Mouse (Mus musculus): ENCODE data around the gene Crhr2.

Crhr2 gene

DNA sequence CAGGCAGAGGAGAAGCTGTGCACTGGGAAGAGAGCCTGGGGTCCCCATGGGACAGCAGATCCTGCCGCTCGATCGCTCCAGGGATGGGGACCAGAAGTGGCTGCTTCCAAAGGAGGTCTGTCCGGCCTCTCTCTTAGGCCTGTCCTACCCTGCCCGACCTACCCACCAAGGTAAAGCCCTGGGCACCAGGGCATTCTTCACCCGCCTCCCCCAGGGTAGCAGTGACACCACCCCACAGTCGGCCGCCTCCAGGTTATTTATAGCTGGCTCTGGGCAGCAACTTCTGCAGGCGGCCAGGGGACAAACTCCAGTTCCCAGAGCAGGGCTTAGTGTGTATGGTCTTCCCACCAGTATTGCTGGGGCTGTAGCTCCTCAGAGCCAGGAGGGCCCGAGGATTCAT lies at the start of gene Crhr2:
Gene Crhr2, minus strand, starts transcription at position 223 of the 400 bp plus-strand sequence.
- DNase-seq, result no peak

DNA sequence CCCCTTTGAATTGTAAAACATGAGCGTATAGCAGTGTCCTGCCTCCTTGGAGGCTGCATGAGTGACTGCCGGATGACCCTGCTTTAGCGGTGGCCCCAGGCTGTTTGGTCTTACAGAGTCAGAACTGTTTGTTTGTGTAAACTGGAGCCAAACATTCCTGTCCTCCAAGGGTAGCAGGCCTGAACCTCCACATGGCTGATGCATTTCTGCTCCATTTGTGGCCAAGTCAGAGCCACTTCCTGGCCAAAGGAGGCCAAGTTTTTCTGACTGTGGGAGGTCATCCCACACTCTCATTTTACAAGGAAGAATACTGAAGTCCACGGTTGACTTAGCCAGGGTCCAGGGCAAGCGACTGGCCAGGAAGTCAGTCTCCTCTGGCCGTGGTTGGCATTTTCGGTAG lies 46.7 kb upstream of the Crhr2 start:
- DNase-seq, result no peak

DNA sequence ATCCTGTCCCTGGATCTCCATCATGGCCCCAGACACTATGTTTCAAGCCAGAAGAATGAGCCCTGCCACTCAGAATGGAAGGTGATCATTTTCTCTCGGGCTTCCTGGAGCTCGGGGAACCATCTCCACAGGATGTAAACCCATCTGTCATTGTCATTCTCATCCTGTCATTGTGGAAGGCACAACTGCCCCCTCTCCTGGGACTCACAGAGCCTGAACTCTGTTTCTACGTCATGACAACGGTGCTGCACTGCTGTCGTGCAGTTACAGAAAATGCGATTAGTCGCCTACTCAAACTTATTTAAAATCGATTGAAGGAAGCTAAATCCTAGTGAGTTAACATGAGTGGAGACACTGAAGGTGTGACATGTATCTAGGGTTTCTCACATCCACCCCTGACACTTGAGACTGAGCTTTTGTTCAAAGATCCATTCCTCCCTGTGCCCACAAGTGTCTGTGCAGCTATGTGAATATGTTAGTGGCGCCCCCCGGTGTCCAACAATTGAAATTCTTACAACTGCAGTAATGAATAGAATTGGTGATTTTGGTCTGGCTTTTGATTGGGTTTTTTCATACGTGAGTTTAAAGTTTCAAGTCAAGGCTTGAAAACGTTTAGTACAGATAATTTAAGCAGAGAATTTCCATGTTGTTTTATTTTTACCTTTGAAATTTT lies 44.4 kb upstream of the Crhr2 start:
- peak; percentile 9 to 10 for DNase-seq

DNA sequence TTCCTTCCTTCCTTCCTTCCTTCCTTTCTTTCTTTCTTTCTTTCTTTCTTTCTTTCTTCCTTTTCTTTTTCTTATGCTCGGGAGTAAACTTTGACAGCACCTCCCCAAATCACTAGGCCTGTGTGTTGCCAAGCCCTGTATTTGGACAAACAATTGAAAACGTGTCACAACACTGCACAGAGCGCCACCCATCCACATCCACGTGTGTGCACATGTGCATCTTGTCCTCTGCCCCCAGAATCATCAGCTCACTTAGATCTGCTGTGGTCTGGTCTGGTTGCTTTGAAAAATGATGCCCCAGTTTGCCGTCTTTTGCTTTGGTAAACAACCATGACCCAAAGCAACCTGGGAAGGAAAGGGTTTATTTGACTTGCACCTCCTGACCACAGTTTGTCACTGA lies 43.1 kb upstream of the Crhr2 start:
- DNase-seq, result no peak

DNA sequence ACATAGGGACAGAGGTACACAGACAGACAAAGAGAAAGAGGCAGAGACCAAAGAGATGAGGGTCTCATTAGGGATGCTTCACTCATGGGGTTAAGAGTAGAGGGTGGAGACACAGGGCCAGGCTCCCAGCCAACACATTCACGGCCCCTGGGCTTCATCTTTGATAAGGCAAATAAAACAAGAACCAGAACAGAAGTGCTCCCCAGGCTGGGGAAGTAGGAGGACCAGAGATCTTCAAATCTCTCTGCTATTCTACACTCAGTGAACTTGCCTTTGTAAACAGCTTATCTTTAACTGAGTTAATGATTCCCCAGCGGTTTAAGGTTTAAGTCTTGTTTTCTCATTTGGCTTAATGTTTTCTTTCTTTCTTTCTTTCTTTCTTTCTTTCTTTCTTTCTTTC lies 42.6 kb upstream of the Crhr2 start:
- DNase-seq, result no peak

DNA sequence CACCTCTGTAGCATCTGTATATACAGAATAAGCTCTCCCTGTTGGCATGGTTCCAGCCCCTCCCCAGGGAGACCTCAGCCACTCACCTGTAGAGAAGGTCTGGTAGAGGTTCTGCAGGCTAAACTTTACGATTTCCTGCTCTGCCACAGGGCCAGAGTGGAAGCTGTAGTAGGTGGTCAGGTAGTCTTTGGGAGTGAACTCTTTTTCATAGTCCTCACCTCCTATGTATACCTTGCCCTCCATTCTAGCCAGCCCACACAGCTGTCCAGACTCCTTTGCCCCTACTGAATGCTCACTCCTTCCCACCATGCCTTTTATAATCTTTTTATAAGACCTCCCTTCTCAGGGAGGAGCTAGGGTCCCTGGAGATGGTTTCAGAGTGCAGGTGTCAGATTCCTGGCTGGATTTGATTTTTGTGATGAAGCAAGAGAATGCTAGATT lies 41.9 kb upstream of the Crhr2 start, which contains the start of gene Inmt:
Gene Inmt, minus strand, starts transcription at position 303 of the 441 bp plus-strand sequence.
- DNase-seq, result no peak

DNA sequence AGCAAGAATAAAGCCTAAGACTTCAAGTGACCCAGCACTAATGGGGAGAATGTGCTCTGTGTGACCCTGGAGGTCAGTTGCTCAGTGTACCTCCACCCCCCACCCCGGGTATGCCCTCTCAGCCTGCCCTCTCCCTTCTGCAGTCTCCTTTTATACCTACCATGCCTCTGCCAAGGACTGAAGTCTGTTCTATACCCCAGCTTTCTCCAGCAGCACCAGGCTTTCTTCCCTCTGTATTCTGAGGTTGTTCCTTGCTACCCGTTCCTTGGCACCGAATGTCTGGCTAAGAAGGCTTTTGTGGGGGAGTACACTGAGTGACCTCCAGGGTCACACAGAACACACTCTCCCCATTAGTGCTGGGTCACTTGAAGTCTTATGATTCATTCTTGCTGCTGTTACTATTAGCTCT lies 41.1 kb upstream of the Crhr2 start:
- DNase-seq, result no peak

DNA sequence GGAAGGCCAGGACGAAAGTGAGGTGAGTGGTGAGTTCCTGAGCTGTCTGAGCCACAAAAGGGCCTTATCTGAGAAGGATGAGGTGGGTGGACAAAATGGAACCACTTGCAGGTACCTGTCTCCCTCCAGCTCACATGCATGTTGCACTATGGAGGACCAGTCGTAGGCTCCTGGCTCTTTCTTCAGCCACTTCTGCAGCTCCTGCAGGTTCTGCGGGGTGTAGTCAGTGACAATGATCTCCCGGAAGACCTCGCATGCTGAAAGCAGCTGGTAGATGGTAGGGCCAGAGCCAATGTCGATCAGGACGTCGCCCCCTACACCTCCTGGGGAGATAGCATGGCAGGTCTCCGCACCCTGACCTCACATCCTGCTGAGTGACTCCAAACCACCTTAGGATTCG lies 40.4 kb upstream of the Crhr2 start:
- no peak for DNase-seq

DNA sequence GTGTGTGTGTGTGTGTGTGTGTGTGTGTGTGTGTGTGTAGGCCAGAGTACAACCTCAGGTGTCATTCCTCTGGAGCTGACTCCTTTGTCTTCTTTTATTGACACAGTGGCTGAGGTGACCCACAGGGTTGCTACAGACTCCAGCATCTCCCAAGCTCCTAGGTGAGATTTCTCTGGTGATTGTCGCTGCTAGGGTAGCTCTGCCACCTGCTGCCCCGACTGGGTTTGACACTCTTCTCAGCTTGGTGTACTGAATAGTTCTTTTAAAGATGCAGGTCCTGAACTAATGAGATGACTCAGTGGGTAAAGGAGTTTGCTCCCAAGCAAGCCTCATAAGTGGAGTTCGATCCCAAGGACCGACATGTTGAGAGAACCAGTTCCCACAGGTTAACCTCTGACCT lies 38.8 kb upstream of the Crhr2 start:
- DNase-seq, result no peak

DNA sequence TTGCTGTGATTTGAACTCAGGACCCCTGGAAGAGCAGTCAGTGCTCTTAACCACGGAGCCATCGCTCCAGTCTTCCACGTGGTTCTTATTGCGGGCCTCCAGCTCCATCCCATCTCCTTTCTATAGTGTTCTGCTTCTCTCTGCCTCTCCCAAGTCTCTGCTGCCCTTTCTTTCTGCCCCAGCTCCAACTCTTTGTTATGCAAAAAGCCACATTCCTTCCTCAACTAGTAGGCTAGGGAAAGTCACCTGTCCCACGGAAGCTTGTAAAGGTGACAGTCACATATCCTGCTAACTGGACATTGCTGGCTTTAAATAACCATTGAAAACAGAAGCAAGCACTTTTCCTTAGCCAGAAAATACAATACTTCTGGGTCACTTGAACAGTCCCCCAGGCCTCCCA lies 37.0 kb upstream of the Crhr2 start:
- DNase-seq, result no peak

DNA sequence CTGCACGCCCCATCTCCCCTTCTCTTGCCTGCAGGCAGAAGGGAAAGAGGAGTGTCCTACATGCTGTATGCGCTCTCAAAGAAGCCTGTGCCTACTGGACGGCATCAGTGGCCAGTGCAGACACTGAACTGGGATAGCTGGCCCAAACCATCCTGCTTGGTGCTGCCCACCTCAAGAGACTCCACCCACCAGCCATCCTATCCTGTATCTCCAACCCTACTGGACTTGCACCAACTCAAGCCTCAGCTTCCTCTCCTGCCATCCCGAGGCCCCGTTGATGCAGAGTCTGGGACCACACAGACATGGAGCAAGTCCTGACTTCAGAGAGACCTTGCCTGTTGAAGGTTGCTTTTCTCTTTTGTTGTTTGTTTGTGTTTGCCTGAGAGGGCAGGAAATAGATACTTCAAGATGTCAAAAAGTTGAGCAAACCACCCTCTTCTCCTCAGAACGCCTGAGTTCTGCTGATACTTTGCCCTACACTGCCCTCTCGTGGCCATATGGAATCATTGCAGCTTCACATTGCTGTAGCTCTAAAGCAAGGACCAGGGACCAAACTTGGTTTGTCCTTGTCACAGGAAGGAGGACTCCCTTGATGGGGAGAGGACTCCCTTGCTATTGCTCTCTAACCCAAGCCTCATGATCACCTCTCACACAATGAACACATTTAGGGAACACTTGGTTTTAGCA lies 34.1 kb upstream of the Crhr2 start:
- peak; percentile 58 to 60 for DNase-seq

DNA sequence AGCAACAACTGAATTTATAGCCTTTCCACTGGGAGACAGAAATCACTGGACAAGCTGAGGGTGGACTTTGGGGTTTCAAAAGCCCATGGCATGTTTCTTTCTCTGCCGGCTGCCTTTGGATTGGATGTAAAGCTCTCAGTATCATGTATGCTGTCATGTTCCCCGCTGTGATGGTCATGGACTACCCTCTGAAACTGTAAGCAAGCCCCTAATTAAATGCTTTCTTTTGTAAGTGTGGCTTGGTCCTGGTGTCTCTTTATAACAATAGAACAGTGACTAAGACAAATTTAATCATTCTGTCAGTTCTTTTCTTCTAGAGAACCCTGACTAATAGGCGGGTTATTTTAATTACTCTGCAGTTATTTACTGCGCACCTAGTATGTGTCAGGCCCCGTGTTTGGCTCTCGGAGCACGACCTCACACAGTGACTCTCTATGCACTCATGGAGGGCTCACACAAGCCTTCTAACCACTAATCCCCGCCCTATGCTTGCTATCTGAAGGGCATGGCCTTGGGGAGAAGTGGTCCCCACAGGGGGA lies 30.3 kb upstream of the Crhr2 start:
- DNase-seq, result no peak

DNA sequence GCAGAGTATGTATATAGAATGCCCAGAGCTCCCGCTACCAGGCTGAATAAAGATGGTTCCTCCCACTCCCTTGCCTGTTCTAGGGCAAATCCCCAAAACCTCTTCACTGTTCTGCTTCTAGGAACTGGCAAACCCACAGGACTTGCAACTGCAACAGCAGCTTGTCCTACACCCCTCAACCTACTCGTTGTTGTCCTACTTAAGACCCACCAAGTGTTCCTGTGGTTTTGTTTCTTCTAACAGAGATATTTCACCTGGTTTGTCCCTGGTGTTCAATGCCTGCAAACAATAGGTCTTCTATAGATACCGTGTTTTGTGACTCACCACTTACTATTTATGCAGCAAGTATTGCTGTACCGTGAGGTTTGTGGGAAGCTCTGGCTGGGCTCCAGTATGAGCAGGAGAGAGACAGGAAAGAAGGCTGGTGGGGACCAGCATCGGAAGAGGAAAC lies 28.5 kb upstream of the Crhr2 start:
- DNase-seq, result no peak

DNA sequence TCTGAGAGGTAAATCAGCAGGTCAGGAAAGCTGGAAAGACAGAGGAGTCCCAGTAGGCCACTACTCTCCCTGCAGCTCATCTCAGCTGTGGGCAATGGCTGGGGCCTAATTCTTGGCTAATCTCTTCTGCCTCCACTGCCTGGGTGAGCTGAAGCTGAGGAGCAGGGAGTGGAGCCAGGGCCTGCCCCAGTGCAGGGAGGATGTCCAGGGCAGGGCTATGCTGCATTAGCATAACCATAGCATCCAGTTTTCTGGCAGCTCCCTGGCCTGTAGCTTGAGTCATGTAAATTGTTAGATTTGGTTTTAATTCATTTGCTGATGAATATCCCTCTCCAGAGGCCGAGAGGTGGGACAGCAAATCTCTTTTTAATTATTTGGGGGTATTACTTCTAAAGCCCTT lies 26.4 kb upstream of the Crhr2 start:
- DNase-seq, result no peak

DNA sequence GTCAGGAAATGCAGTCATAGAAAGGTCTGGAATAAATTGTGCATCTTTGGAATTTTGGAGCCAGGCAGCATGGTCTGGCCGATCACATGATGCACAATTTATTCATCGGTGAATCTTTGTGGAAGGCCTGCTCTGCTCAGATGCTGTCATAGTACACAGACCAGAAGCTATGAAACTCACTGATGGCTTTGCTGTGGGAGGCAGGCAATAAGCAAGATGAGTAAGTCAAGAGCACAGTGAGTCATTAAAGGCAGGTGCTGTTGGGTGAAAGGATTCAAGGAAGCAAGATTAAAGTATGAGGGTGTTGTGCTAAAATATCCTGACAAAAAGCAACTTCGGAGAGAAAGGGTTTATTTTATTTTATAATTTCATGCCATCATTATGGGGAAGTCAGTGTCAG lies 19.4 kb upstream of the Crhr2 start:
- no peak for DNase-seq

DNA sequence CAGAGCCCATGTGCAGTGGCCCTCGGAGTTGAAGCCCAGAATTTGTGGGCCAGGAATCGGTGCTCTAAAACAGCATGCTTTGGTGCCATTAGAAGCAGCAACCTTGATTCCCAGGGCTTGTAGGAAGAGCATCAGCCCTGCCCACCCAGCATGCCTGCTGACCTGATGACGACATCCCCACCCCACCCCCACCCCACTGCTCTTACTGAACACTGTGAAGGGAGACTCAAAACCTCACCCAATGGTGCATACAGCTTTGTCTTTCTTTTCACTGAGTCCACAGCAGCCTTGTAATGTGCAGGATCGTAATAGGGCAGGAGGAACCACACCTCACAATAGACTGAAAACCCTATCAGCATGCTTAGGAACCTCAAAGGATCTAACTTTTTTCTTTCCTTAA lies 13.3 kb upstream of the Crhr2 start:
- DNase-seq, result no peak

DNA sequence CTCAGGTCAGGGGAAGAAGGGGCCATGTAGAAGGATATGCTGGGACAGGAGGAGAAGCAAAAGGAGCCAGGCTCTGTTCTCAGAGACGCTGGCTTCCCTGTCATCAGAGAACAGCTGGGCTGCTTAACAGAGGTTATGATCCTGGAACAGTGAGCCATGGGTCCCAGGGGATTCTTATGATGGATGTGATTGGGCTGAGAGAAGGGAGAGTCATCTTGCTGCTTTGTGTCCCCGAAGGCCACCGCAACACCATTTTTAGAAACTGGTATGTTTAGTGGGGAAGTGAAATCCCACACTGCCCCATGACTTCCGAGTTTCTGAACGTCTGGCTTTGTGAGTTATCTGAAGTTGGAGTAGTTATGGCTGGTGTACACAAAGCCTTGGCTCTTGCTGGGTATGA lies 12.5 kb upstream of the Crhr2 start:
- no peak for DNase-seq

DNA sequence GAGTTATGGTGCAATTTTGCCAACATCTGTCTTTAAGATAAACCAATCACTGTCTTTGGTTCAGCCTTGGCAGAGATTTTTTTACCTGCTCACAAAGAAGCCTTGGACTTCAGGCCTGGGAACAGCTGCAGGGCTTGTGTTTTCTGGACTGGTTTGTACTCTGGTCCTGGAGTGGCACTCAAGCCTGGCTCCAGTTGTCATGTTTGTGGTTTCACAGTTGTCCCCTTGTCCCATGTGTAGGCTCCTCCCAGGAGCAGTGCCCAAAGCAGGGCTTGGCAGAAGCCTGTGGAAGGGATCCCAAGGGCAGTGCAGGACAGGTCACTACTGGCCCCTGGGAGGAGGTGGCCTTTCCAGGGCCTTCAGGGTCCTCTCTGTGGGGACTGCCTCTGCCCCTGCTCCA lies 5.5 kb upstream of the Crhr2 start:
- DNase-seq, result no peak

DNA sequence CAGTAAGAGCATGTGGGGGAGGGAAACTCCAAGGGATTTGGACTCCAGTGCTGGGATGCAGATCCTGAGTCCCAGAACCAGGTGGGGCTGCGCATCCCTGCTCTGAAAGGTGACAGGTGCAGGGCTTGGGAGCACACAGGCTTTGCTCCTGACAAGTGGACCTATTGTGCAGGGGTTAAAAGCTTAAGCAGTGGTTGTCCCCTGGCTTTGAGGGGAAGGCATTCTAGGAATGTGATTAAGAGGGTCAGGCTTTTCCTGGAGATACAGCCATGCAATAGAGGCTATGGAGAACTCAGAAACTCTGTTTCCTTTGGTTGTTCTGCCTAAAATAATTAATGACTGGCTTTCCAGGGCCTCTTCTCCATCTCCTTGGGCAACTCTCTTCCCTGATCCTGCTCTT lies 609 bp upstream of the Crhr2 start:
- DNase-seq, result no peak

DNA sequence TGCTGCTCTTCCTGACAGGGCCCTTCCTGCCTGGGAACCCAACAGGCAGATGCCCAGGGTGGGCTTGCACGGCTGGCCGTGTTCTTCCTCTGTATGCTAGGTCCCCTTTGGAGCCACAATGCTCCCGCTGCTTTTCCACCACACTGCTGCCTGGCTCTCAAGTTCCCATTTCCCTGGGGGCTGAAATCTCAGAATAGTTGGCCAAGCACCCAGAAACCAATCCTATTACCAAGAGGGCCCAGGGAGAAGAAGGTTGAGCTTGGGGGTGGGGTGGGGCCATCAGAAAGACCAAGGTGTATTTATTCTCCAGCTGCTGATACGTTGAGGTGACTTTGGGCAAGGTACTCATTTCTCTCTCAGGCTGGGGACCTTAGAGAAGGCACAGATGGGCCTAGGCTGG lies 1.5 kb downstream of the Crhr2 start:
- no peak for DNase-seq

DNA sequence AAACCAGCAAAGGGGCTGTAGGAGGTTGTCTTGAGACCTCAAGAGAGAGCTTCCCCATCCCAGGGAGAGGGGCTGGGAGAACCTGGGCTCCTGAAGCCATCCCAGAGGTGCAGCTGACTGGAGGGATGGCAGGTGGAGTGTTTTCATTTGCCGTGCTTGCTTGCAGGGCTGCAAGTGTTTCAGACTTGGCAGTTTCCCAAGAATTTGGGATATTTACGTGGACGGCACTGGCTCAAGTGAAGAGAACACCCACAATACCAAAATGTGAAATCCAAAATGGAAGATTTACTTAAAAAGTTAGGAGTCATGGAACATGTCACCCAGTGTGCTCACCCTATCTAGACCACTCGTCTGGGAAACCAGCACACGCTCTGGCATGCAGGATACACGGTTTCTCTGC lies 2.2 kb downstream of the Crhr2 start:
- no peak for DNase-seq

DNA sequence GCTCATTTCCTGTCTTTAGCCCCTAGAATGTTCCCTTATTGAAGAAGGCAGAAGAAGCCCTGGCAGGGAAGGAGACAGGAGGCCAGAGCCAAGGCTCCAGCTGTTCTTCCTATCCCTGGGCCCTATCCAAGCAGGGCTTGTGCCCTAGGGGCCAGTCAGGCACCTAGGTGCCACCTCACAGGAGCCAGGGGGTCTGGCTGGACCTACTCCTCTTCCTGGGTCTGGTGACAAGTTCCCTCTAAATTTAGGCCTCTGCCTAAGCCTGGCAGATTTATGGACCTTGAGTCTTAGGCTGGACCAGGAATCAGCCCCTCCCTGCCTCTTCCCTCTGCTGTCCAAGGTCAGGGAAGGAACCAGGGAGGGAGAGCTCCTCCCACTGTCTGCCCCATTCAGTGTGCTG lies 4.4 kb downstream of the Crhr2 start:
- DNase-seq, result no peak

DNA sequence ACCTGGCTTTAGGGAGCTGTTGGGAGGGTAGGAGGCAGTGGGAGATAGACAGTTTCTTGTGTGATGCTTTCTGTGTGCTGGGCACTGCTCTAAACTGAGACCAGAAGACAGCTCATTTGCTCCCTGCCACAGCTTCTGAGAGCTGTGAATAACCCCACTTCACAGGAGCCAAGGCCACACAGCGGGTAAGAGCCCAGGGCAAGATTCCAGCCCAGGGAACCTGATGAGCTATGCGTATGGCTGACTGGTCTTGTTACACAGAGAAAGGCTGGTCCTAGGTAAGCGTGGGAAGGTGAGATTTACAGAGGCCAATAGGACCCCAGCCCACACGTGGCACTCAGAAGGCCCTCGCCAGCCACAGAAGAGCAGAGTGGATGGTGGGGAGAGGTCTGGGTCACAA lies 6.2 kb downstream of the Crhr2 start:
- no peak for DNase-seq

DNA sequence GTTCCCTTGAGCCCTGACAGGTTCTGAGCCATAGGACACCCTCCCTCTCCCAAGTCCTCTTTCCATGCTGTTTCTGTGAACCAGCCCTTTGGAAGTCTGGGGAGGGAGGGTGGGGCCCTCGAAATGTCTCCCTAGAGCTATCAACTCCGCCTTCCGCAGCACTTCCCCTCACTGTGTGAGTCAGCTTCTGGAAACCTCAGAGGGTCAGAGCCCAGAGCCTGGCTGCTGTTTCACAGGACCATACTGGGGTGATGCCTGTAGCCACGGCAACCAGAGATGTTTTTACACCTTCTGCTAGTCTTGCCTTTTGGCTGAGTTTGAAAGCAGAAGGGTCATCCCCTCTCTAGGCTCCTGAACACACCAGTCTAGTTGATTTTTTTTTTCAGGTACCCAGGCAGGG lies 9.8 kb downstream of the Crhr2 start:
- DNase-seq, result no peak
